Mouse (Mus musculus): ENCODE results near the gene Espn.

DNA sequence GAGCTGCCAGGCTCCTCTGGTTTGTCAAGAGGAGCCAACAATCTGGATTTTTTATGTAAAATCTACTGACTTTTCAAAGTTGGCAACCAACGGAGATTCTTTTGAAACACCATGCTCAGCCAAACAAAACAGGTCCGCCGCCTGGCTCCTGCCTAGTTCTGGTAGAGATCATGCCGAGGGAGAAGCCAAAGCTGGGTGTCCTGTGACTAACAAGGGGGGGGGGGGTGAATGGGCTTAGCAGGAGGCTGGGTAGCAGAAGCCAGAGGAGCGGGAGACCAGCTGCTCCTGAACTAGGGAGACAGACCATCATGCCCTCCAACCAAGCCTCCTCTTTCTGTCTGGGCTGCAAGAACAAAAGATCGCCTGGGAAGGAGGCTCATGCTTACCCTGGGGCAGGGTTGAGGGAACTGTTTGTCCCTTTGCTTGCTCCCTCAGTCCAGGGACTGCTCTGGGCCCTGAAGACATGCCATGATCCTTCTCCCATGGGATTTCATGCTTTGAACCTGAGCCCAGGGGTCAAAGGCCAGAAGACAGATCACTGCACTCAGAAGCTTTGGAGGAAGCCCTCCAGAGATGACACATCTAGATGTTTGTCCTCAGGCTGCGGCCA, 68.5 kb downstream of the Espn start:
- TF ChIP-seq POLR2A (IDR thresholded peaks at IDR 0.05; ENCODE audit: control insufficient read depth, low read depth, low read length): no peak
- TF ChIP-seq CTCF (IDR thresholded peaks at IDR 0.05; ENCODE audit: control insufficient read depth, insufficient read depth, insufficient replicate concordance, low read depth, low read length): no peak
